19 mouse cellular contexts compared by ENCODE assay signal in genomic region chr10:92994340-92994739, GRCm38 (mm10).
"Had no signal": no experiment of that assay in that cellular context is flagged by ENCODE, and none has a peak within 500 bp of the region (broad histone marks: within the 10 kb centered on the region; RNA-seq: fewer than 3 reads in every experiment).

No protein-coding gene starts in this region.

- H3K4me2 ChIP-seq: kidney, embryonic 15.5 days; liver, embryonic 11.5 days; lung, embryonic 15.5 days; midbrain, embryonic 11.5 days; neural tube, embryonic 13.5 days had no signal

- H3K9me3 ChIP-seq: kidney, embryonic 15.5 days; limb, embryonic 10.5 days; lung, embryonic 15.5 days; megakaryocyte, embryonic 14.5 days; neural tube, embryonic 13.5 days had no signal

- H3K36me3 ChIP-seq: kidney, embryonic 15.5 days; limb, embryonic 10.5 days; lung, embryonic 15.5 days; neural tube, embryonic 13.5 days had no signal

- H3K4me1 ChIP-seq: kidney, embryonic 15.5 days; limb, embryonic 10.5 days; lung, embryonic 15.5 days; megakaryocyte, embryonic 14.5 days; neural tube, embryonic 13.5 days had no signal

- DNase-seq: kidney, adult 2 months; kidney, postnatal 14 days; layer of hippocampus, adult 9-11 months; layer of hippocampus, postnatal 36 days; lung, postnatal 14 days; retina, postnatal 1 day; right cerebral cortex, postnatal 4 days; spleen, adult 18-20 months; thymus, adult 2 months; thymus, postnatal 25 days had no signal

- H3K27ac ChIP-seq: kidney, embryonic 15.5 days; limb, embryonic 10.5 days; lung, embryonic 15.5 days; macrophage; neural tube, embryonic 13.5 days had no signal

- H3K9ac ChIP-seq: kidney, embryonic 15.5 days; lung, embryonic 15.5 days; neural tube, embryonic 13.5 days had no signal

- ATAC-seq: midbrain, embryonic 16.5 days had no signal

- H3K27me3 ChIP-seq: kidney, embryonic 15.5 days; lung, embryonic 15.5 days; megakaryocyte, embryonic 14.5 days; neural tube, embryonic 13.5 days had no signal

- H3K4me3 ChIP-seq: kidney, embryonic 15.5 days; limb, embryonic 10.5 days; lung, embryonic 15.5 days; megakaryocyte, embryonic 14.5 days; neural tube, embryonic 13.5 days had no signal
